Mouse (Mus musculus) stomach, embryonic 16.5 days (tissue): ENCODE results near the gene Zfp580. TPM values are rescaled to one million over a fixed set of nuclear protein-coding genes. Genes with fewer than 3 reads are reported as not detected.

Source experiments
- ATAC-seq: fragments of 200-750 bp; cut with Nextera tagmentation; 2 replicates; pipeline ENCODE4 v1.8.0; 2017; ENCODE audit warnings: moderate number of reproducible peaks, moderate TSS enrichment; ENCODE audit not compliant: insufficient read depth, low FRiP score
- H3K27ac ChIP-seq: fragments of 300-500 bp; sonication (generic); 2 replicates; pipeline ENCODE4 v1.5.1; 2014; ENCODE audit warnings: low read length
- H3K27me3 ChIP-seq: fragments of 300-500 bp; sonication (generic); 2 replicates; pipeline ENCODE4 v1.6.1; 2014; ENCODE audit warnings: low read length, control low read depth, mixed read lengths; ENCODE audit not compliant: control insufficient read depth, insufficient read depth
- H3K36me3 ChIP-seq: fragments of 300-500 bp; sonication (generic); 2 replicates; pipeline ENCODE4 v1.6.1; 2014; ENCODE audit warnings: low read length; ENCODE audit not compliant: control insufficient read depth, insufficient read depth
- H3K4me1 ChIP-seq: fragments of 300-500 bp; sonication (generic); 2 replicates; pipeline ENCODE4 v1.6.1; 2014; ENCODE audit warnings: low read length, control low read depth, mixed read lengths; ENCODE audit not compliant: control insufficient read depth, insufficient read depth
- H3K4me2 ChIP-seq: fragments of 300-500 bp; sonication (generic); 2 replicates; pipeline ENCODE4 v1.6.1; 2014; ENCODE audit warnings: low read depth, low read length, mixed read lengths
- H3K4me3 ChIP-seq: fragments of 300-500 bp; sonication (generic); replicated peaks from 2 replicates; pipeline ENCODE4 v1.5.1; 2014; ENCODE audit warnings: mild to moderate bottlenecking, low read length
- H3K9ac ChIP-seq: fragments of 300-500 bp; sonication (generic); 2 replicates; pipeline ENCODE4 v1.6.1; 2014; ENCODE audit warnings: low read length
- H3K9me3 ChIP-seq: fragments of 300-500 bp; sonication (generic); replicated peaks from 2 replicates; pipeline ENCODE4 v1.6.1; 2016; ENCODE audit warnings: low read length, control low read depth; ENCODE audit not compliant: control insufficient read depth
- WGBS: fragments of 180-500 bp; shearing (Covaris S2); extraction: QIAGEN DNeasy Blood & Tissue Kit; methylation state at CpG from one replicate; pipeline ENCODE4 v1.1.7; 2014; 5-methylcytosine and 5-hydroxymethylcytosine counted together
- polyA plus RNA-seq: library from polyadenylated mRNA; unstranded; fragments of >200 nt; fragmentation: Nextera tagmentation; extraction: Ambion mirVana; gene quantifications from 2 replicates; pipeline ENCODE4 v1.2.1, GENCODE M21; 2015

The Zfp580 gene
- polyA plus RNA-seq, 1 experiment from 2014 or later = 19.2 TPM

GRCm38 (mm10) chr7:5058631-5059030 lies 7.3 kb downstream of the Zfp580 start:
- Histone ChIP-seq H3K36me3 (no peaks in the 10 kb centered on the region), H3K9me3 (no peaks in the 10 kb centered on the region), H3K4me3 (no peak overlapping the region), H3K27me3 (peaks cover 29% of the 10 kb centered on the region), H3K27ac (no peak overlapping the region), H3K4me2 (no peak overlapping the region), H3K9ac (no peak overlapping the region), H3K4me1 (peaks cover 19% of the 10 kb centered on the region)
- WGBS = 97% methylated on average over 1 of the region's 1 CpGs
- ATAC-seq = no peak

GRCm38 (mm10) chr7:5059421-5059820 lies 8.1 kb downstream of the Zfp580 start:
- no peak overlapping the region for H3K4me2 ChIP-seq
- peaks cover 21% of the 10 kb centered on the region for H3K27me3 ChIP-seq
- H3K27ac ChIP-seq = no peak overlapping the region
- H3K9ac ChIP-seq = no peak overlapping the region
- H3K4me1 ChIP-seq = peaks cover 21% of the 10 kb centered on the region
- ATAC-seq = no peak
- no peaks in the 10 kb centered on the region for H3K36me3 ChIP-seq
- H3K9me3 ChIP-seq = no peaks in the 10 kb centered on the region
- H3K4me3 ChIP-seq = no peak overlapping the region
- WGBS = 86% methylated on average over 12 of the region's 12 CpGs

GRCm38 (mm10) chr7:5060239-5060731 lies 8.9 kb downstream of the Zfp580 start:
- Histone ChIP-seq H3K4me3 (peak overlapping the region; percentile 88), H3K27ac (peak overlapping the region; percentile 100), H3K36me3 (no peaks in the 10 kb centered on the region), H3K4me1 (peaks cover 24% of the 10 kb centered on the region), H3K9me3 (no peaks in the 10 kb centered on the region), H3K27me3 (peaks cover 15% of the 10 kb centered on the region), H3K9ac (peak overlapping the region; percentile 96), H3K4me2 (peak overlapping the region; percentile 95)
- WGBS = 4% methylated on average over 27 of the region's 27 CpGs
- ATAC-seq = no peak

GRCm38 (mm10) chr7:5060944-5061773 lies 9.8 kb downstream of the Zfp580 start:
- Histone ChIP-seq H3K27me3 (peaks cover 7% of the 10 kb centered on the region), H3K9me3 (no peaks in the 10 kb centered on the region), H3K4me3 (peak overlapping the region; percentile 88), H3K36me3 (no peaks in the 10 kb centered on the region), H3K4me1 (peaks cover 29% of the 10 kb centered on the region), H3K9ac (peak overlapping the region; percentile 96), H3K4me2 (peak overlapping the region; percentile 95), H3K27ac (peak overlapping the region; percentile 100)
- ATAC-seq = peak; percentile 89
- WGBS = 0% methylated on average over 60 of the region's 60 CpGs

GRCm38 (mm10) chr7:5061774-5062359 lies 10.5 kb downstream of the Zfp580 start, which contains the start of gene U2af2:
Gene U2af2, plus strand, starts transcription at chr7:5062143.
- peak within 1 kb of the TSS; percentile 96 for H3K9ac ChIP-seq
- peak within 1 kb of the TSS; percentile 100 for H3K27ac ChIP-seq
- H3K4me1 ChIP-seq = peaks cover 25% of the 10 kb centered on the region
- H3K9me3 ChIP-seq = no peaks in the 10 kb centered on the region
- H3K36me3 ChIP-seq = no peaks in the 10 kb centered on the region
- peak within 1 kb of the TSS; percentile 88 for H3K4me3 ChIP-seq
- under 1% methylated on average over 53 of the region's 65 CpGs for WGBS
- H3K27me3 ChIP-seq = 0 out of 2 replicates have a peak, but pooled peaks cover 1% of the 10 kb centered on the region
- ATAC-seq = peak; percentile 85
- H3K4me2 ChIP-seq = peak within 1 kb of the TSS; percentile 95

- H3K4me3 ChIP-seq = peak overlapping the region; percentile 88
- H3K4me2 ChIP-seq = peak overlapping the region; percentile 86
- 0% methylated on average over 51 of the region's 51 CpGs for WGBS
- H3K27me3 ChIP-seq = no peaks in the 10 kb centered on the region
- H3K9ac ChIP-seq = peak overlapping the region; percentile 96
- H3K27ac ChIP-seq = peak overlapping the region; percentile 100
- peaks cover 21% of the 10 kb centered on the region for H3K4me1 ChIP-seq
- no peaks in the 10 kb centered on the region for H3K9me3 ChIP-seq
- no peaks in the 10 kb centered on the region for H3K36me3 ChIP-seq
- peak; percentile 68 for ATAC-seq
Measured at GRCm38 (mm10) chr7:5062360-5063001, 11.1 kb downstream of the Zfp580 start.

- Histone ChIP-seq H3K36me3 (peaks cover 22% of the 10 kb centered on the region), H3K4me3 (no peak overlapping the region), H3K4me1 (peaks cover 19% of the 10 kb centered on the region), H3K9me3 (no peaks in the 10 kb centered on the region), H3K27ac (no peak overlapping the region), H3K27me3 (no peaks in the 10 kb centered on the region), H3K9ac (no peak overlapping the region), H3K4me2 (no peak overlapping the region)
- 90% methylated on average over 6 of the region's 6 CpGs for WGBS
- no peak for ATAC-seq
Measured at GRCm38 (mm10) chr7:5064886-5065285, 13.5 kb downstream of the Zfp580 start.

- peak; percentile 14; the same call in 1 of the 2 replicates for ATAC-seq
- no peak overlapping the region for H3K4me2 ChIP-seq
- H3K9me3 ChIP-seq = no peaks in the 10 kb centered on the region
- peaks cover 59% of the 10 kb centered on the region for H3K36me3 ChIP-seq
- no peak overlapping the region for H3K4me3 ChIP-seq
- no peaks in the 10 kb centered on the region for H3K27me3 ChIP-seq
- 66% methylated on average over 1 of the region's 1 CpGs for WGBS
- no peak overlapping the region for H3K9ac ChIP-seq
- no peaks in the 10 kb centered on the region for H3K4me1 ChIP-seq
- no peak overlapping the region for H3K27ac ChIP-seq
Measured at GRCm38 (mm10) chr7:5073586-5073985, 22.2 kb downstream of the Zfp580 start.

- Histone ChIP-seq H3K9ac (no peak overlapping the region), H3K27ac (no peak overlapping the region), H3K4me1 (no peaks in the 10 kb centered on the region), H3K4me3 (no peak overlapping the region), H3K9me3 (no peaks in the 10 kb centered on the region), H3K4me2 (no peak overlapping the region), H3K27me3 (no peaks in the 10 kb centered on the region), H3K36me3 (peaks cover 45% of the 10 kb centered on the region)
- WGBS = 92% methylated on average over 5 of the region's 5 CpGs
- ATAC-seq = no peak
Measured at GRCm38 (mm10) chr7:5074984-5075383, 23.6 kb downstream of the Zfp580 start.
